Mouse (Mus musculus): ENCODE results near the gene Hbb-bs. TPM values are rescaled to one million over a fixed set of nuclear protein-coding genes. Genes with fewer than 3 reads are reported as not detected.
"Not testable (repeated sequence)": the region's sequence is repeated elsewhere in the genome, so short reads cannot be mapped to it uniquely, and the experiment has no call there.

The Hbb-bs gene
- total RNA-seq, 2 experiments from 2014 or later, result 565 to 654 TPM

DNA sequence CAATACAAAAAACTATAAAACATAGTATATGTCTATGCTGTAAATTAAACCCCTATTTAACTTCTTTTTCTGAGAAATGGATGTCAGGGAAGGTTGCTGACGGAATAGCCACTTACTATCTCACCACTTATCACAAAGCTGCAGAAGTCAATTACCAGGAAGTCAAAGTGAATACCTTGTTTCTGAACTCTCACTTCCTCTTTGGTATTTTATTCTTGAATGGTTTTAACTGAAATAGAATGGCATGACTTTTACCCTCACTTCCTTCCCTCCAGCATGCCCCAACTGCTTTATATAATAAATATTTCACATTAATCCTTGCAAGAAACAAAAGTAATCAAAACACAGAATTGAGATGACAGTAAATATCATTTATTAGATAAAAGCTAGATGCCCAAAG is 15.7 kb downstream of the Hbb-bs start:
- DNase-seq (ENCODE audit: low spot score in 2 of 2), result no peak

- no peak for DNase-seq (ENCODE audit: low spot score in 2 of 2)
These were observed 16.6 kb downstream of the Hbb-bs start for GRCm38 (mm10) chr7:103811223-103811845.

GRCm38 (mm10) chr7:103810746-103811145 is 17.1 kb downstream of the Hbb-bs start:
- DNase-seq (ENCODE audit: low spot score in 2 of 2), result no peak

GRCm38 (mm10) chr7:103810296-103810695 is 17.6 kb downstream of the Hbb-bs start:
- DNase-seq (ENCODE audit: low spot score in 2 of 2), result no peak

DNA sequence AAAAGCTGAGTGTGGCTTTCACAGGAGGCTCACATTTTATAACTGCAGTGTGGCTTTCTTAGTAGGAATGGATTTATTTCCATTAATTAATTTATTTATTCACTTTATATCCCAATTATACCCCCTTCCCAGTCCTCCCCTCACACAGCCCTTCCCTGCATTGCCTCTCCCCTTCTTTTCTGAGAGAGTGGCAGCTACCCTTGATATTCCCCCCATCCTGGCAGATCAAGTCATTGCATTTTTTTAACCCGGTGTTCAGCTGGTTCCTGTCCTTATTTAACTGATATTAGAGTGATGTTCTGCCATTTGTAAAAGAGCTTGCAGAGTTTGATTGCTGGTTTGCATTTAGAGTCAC is 18.1 kb downstream of the Hbb-bs start:
- no peak for DNase-seq (ENCODE audit: low spot score in 2 of 2)

GRCm38 (mm10) chr7:103808971-103809800 is 18.7 kb downstream of the Hbb-bs start:
- DNase-seq (ENCODE audit: low spot score in 2 of 2), result no peak

GRCm38 (mm10) chr7:103808120-103808519 is 19.8 kb downstream of the Hbb-bs start:
- DNase-seq (ENCODE audit: low spot score in 2 of 2), result not testable (repeated sequence)

- DNase-seq (ENCODE audit: low spot score in 2 of 2), result peak in 1 of 2 experiments; percentile 13
These were observed 21.0 kb downstream of the Hbb-bs start for GRCm38 (mm10) chr7:103806856-103807255.

DNA sequence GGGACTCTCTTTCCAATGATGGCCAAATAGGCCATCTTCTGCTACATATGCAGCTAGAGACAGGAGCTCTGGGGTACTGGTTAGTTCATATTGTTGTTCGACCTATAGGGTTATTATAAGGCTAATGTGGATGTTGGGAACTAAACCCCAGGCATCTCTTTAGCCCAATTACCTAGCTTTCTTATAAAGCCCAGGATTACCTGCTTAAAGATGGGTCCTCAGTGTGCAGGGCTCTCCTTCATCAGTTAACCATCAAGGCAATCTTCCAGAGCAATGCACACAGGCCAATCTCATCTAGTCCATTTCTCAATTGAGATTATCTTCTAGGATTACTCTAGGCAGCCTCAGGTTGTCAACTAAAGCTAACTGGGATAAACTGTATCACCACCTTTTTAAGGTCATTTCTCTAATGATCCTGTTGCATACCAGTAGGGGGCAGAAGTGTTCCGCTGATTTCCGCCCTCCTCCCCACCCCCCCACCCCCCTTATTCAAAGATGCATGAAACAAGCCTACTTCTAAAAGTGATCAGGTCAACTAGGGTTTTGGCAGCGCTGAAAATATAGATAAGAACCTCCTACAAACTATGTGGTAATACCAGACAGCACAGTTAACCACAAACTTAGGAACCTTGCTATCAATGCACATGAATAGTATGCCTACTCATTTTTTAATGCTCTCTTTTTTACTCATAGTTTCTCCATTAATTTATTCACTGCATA is 35.1 kb downstream of the Hbb-bs start:
- DNase-seq (ENCODE audit: low spot score in 2 of 2), result no peak

GRCm38 (mm10) chr7:103791721-103792120 is 36.2 kb downstream of the Hbb-bs start, which contains the start of gene Olfr67:
TSS of gene Olfr67 (minus strand) at chr7:103791821.
- no peak for DNase-seq (ENCODE audit: low spot score in 2 of 2)

GRCm38 (mm10) chr7:103779598-103779997 is 48.3 kb downstream of the Hbb-bs start, which contains the start of gene Olfr68:
TSS of gene Olfr68 (minus strand) at chr7:103779698.
- no peak for DNase-seq (ENCODE audit: low spot score in 2 of 2)

DNA sequence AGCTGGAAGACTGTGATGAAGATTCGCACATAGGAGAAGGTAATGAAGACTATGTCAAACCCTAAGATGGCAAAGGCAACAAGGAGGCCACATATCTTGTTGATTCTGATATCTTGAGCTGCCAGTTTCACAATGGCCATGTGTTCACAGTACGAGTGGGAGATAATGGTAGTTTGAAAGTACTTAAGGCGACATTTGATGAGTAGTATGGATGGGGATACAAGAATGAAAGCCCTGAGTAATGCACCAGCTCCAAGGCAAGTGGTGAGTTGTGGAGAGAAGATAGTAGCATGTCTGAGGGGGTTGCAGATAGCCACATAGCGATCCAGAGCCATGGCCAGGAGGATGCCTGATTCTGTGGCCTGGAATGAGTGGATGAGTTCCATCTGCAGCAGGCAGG is 50.2 kb downstream of the Hbb-bs start:
- not testable (repeated sequence) for DNase-seq (ENCODE audit: low spot score in 2 of 2)

Other genes with a start within 250 kb of the Hbb-bs start
- gene Olfr618, start 238.0 kb downstream of the Hbb-bs start, total RNA-seq (2021), result not detected
- gene Olfr619, start 227.5 kb downstream of the Hbb-bs start, total RNA-seq (2021), result not detected
- not detected for gene Olfr620, start 215.6 kb downstream of the Hbb-bs start, total RNA-seq (2021)
- gene Olfr622, start 185.4 kb downstream of the Hbb-bs start, total RNA-seq (2021), result not detected
- not detected for gene Olfr623, start 164.4 kb downstream of the Hbb-bs start, total RNA-seq (2021)
- gene Olfr624, start 156.9 kb downstream of the Hbb-bs start, total RNA-seq (2021), result under 1 TPM in 1 of 2 experiments, not detected in 1; 0.07 TPM
- gene Olfr625-ps1, start 145.4 kb downstream of the Hbb-bs start, total RNA-seq (2021), result not detected
- not detected for gene Olfr243, start 113.4 kb downstream of the Hbb-bs start, total RNA-seq (2021)
- not detected for gene Olfr628, start 97.7 kb downstream of the Hbb-bs start, total RNA-seq (2021)
- not detected for gene Olfr629, start 83.2 kb downstream of the Hbb-bs start, total RNA-seq (2021)
- not detected for gene Olfr630, start 70.8 kb downstream of the Hbb-bs start, total RNA-seq (2021)
- gene Olfr69, start 56.5 kb downstream of the Hbb-bs start, total RNA-seq (2021), result not detected
- not detected for gene Olfr68, start 48.4 kb downstream of the Hbb-bs start, total RNA-seq (2021)
- gene Olfr67, start 36.3 kb downstream of the Hbb-bs start, total RNA-seq (2021), result not detected
- gene Hbb-bt, start 14.1 kb downstream of the Hbb-bs start, total RNA-seq (2021), result 10 to 100 TPM; 58.3 to 79.4 TPM
- gene Hbb-bh2, start 12.4 kb upstream of the Hbb-bs start, total RNA-seq (2021), result not detected
- not detected for gene Hbb-bh1, start 15.1 kb upstream of the Hbb-bs start, total RNA-seq (2021)
- gene Hbb-y, start 25.1 kb upstream of the Hbb-bs start, total RNA-seq (2021), result not detected
- gene Olfr66, start 58.2 kb upstream of the Hbb-bs start, total RNA-seq (2021), result not detected
- not detected for gene Olfr64, start 66.4 kb upstream of the Hbb-bs start, total RNA-seq (2021)
- gene Olfr65, start 75.4 kb upstream of the Hbb-bs start, total RNA-seq (2021), result not detected
- not detected for gene Olfr631, start 100.7 kb upstream of the Hbb-bs start, total RNA-seq (2021)
- not detected for gene Olfr632, start 106.3 kb upstream of the Hbb-bs start, total RNA-seq (2021)
- not detected for gene Olfr633, start 116.3 kb upstream of the Hbb-bs start, total RNA-seq (2021)
- gene Olfr635, start 143.1 kb upstream of the Hbb-bs start, total RNA-seq (2021), result under 1 TPM; 0.07 to 0.09 TPM
- not detected for gene Olfr638, start 170.7 kb upstream of the Hbb-bs start, total RNA-seq (2021)
- gene Olfr639, start 189.2 kb upstream of the Hbb-bs start, total RNA-seq (2021), result under 1 TPM; 0.07 to 0.19 TPM
- not detected for gene Olfr640, start 197.5 kb upstream of the Hbb-bs start, total RNA-seq (2021)
- gene Olfr641, start 207.3 kb upstream of the Hbb-bs start, total RNA-seq (2021), result not detected
- gene Olfr642, start 224.6 kb upstream of the Hbb-bs start, total RNA-seq (2021), result not detected
- gene 4930516K23Rik, start 233.3 kb upstream of the Hbb-bs start, total RNA-seq (2021), result not detected
- not detected for gene Olfr644, start 243.8 kb upstream of the Hbb-bs start, total RNA-seq (2021)

Data from layer of hippocampus, postnatal 14 days (tissue).